16 mouse cellular contexts compared by ENCODE assay signal in the genomic region with DNA sequence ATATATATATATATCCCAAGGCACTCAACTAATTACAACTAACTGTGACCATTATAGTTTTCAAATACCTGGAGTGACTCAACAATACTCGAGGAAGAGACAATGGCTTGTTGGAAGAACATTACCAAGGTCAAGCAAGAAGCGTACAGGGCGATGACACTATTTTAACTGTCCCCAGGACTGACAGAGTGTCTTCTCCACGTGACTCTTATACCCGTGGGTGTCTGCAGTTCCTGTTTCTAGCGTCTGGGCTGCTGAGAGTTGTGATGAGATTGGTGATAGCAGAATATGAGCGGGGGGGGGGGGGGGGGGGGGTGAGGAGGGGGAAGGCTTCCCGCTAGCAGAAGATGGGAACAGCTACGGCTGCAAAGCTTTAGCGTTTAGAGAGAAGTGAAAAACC. TPM values are rescaled to one million over a fixed set of nuclear protein-coding genes. Genes with fewer than 3 reads are reported as not detected.
DNase-seq lines count a peak whose midpoint lies in the region; ATAC-seq lines count a peak whose summit lies in the region.
"Had no signal": no experiment of that assay in that cellular context is flagged by ENCODE, and none has a peak within 500 bp of the region (broad histone marks: within the 10 kb centered on the region; RNA-seq: fewer than 3 reads in every experiment).

No protein-coding gene starts in this region.

- H3K27ac ChIP-seq in midbrain, embryonic 12.5 days (replicated peaks): peak overlapping the region; percentile 65; the same call in 1 of the 2 replicates
- H3K27ac ChIP-seq in midbrain, embryonic 14.5 days (replicated peaks; ENCODE audit: low read depth, low read length): no peak overlapping the region

- H3K27me3 ChIP-seq in midbrain, embryonic 12.5 days: no peaks in the 10 kb centered on the region
- H3K27me3 ChIP-seq in midbrain, embryonic 14.5 days (ENCODE audit: control insufficient read depth, insufficient read depth, low read length): no peaks in the 10 kb centered on the region
- H3K27me3 ChIP-seq: Patski had no signal

- DNase-seq in heart, adult 11 months: peak; percentile 93
- no peak for DNase-seq in heart, postnatal 10 days
- no peak for DNase-seq in midbrain, embryonic 14.5 days
- DNase-seq in MN1 (ENCODE audit: low spot score): peak; percentile 24
- no peak for DNase-seq in kidney, postnatal 14 days
- no peak for DNase-seq in right cerebral cortex, postnatal 36 days (ENCODE audit: low spot score in 2 of 2)
- DNase-seq: adrenal gland, postnatal 14 days; forebrain, postnatal 0 days; gastrocnemius, postnatal 25 days; kidney, adult 11 months had no signal

- H3K4me2 ChIP-seq in midbrain, embryonic 12.5 days (replicated peaks): no peak overlapping the region
- no peak overlapping the region for H3K4me2 ChIP-seq in midbrain, embryonic 14.5 days (ENCODE audit: low read length)

- no peak overlapping the region for H3K9ac ChIP-seq in midbrain, embryonic 12.5 days (replicated peaks)
- no peak overlapping the region for H3K9ac ChIP-seq in midbrain, embryonic 14.5 days (replicated peaks; ENCODE audit: low read length)
- H3K9ac ChIP-seq: forebrain, postnatal 0 days had no signal

- peaks cover 27% of the 10 kb centered on the region for H3K36me3 ChIP-seq in midbrain, embryonic 12.5 days
- H3K36me3 ChIP-seq in midbrain, embryonic 14.5 days (ENCODE audit: control insufficient read depth, insufficient read depth, low read length): peaks cover 17% of the 10 kb centered on the region

- no peaks in the 10 kb centered on the region for H3K9me3 ChIP-seq in midbrain, embryonic 12.5 days
- H3K9me3 ChIP-seq in midbrain, embryonic 14.5 days (ENCODE audit: control insufficient read depth, low read length): no peaks in the 10 kb centered on the region
- H3K9me3 ChIP-seq: megakaryocyte, embryonic 14.5 days had no signal

- ATAC-seq in midbrain, embryonic 12.5 days (ENCODE audit: low FRiP score, low read depth): no peak
- ATAC-seq in midbrain, embryonic 14.5 days (ENCODE audit: low FRiP score, low TSS enrichment): no peak
- ATAC-seq in megakaryocyte progenitor cell, adult 5-6 weeks (replicated peaks; ENCODE audit: poor library complexity): peak; percentile 65
- ATAC-seq: forebrain, postnatal 0 days; Patski had no signal

- 85% methylated on average over 9 of the region's 10 CpGs for WGBS in midbrain, embryonic 12.5 days
- 79% methylated on average over 10 of the region's 10 CpGs for WGBS in midbrain, embryonic 14.5 days

- no peak overlapping the region for H3K4me3 ChIP-seq in midbrain, embryonic 12.5 days
- H3K4me3 ChIP-seq in midbrain, embryonic 14.5 days (replicated peaks; ENCODE audit: low read depth, low read length): no peak overlapping the region

- H3K4me1 ChIP-seq in midbrain, embryonic 12.5 days: peaks cover 24% of the 10 kb centered on the region
- H3K4me1 ChIP-seq in midbrain, embryonic 14.5 days (ENCODE audit: control insufficient read depth, insufficient read depth, low read length): peaks cover 23% of the 10 kb centered on the region

- intact Hi-C loops in heart, postnatal 10 days (cut with DNase I): no loop called here

RNA-seq across cellular contexts. Expression of gene Dennd2a, which starts 30.9 kb away (rescaled TPM):
- total RNA-seq in heart, postnatal 10 days (2021): 10 to 100 TPM; 22.9 to 23.7 TPM
- polyA plus RNA-seq in midbrain, embryonic 12.5 days (2016; fragmentation: Nextera tagmentation; extraction: Ambion mirVana): 61.4 and 68.5 TPM in 2 replicates
- polyA plus RNA-seq in midbrain, embryonic 14.5 days (2014; fragmentation: Nextera tagmentation; extraction: Ambion mirVana): 23.3 and 31.5 TPM in 2 replicates
- 1.1 TPM in 1 of 2 replicates, not detected in the other for total RNA-seq in megakaryocyte progenitor cell, adult 5-6 weeks (2015)
- total RNA-seq in megakaryocyte progenitor cell, adult 5-6 weeks (2017): 0.46 TPM in 1 of 2 replicates, not detected in the other

RNA-seq across cellular contexts. Expression of gene Adck2, which starts 46.9 kb away (rescaled TPM):
- total RNA-seq in heart, postnatal 10 days (2021): 10 to 100 TPM; 19.2 to 19.4 TPM
- polyA plus RNA-seq in midbrain, embryonic 12.5 days (2016; fragmentation: Nextera tagmentation; extraction: Ambion mirVana): 35.9 and 36.9 TPM in 2 replicates
- polyA plus RNA-seq in midbrain, embryonic 14.5 days (2014; fragmentation: Nextera tagmentation; extraction: Ambion mirVana): 34.5 and 48.7 TPM in 2 replicates
- 7.5 and 7.6 TPM in 2 replicates for total RNA-seq in megakaryocyte progenitor cell, adult 5-6 weeks (2015)
- total RNA-seq in megakaryocyte progenitor cell, adult 5-6 weeks (2017): 5.6 and 7.3 TPM in 2 replicates

RNA-seq across cellular contexts. Expression of gene Gm42420, which starts 58.8 kb away (rescaled TPM):
- total RNA-seq in heart, postnatal 10 days (2021): 1 to 10 TPM in 1 of 2 experiments, not detected in 1; 1.6 TPM
- 0.37 and 1.2 TPM in 2 replicates for polyA plus RNA-seq in midbrain, embryonic 12.5 days (2016; fragmentation: Nextera tagmentation; extraction: Ambion mirVana)
- polyA plus RNA-seq in midbrain, embryonic 14.5 days (2014; fragmentation: Nextera tagmentation; extraction: Ambion mirVana): 0.58 TPM in 1 of 2 replicates, not detected in the other
- 6.5 and 7.1 TPM in 2 replicates for total RNA-seq in megakaryocyte progenitor cell, adult 5-6 weeks (2015)
- not detected in 2 replicates for total RNA-seq in megakaryocyte progenitor cell, adult 5-6 weeks (2017)
- total RNA-seq: forebrain, postnatal 0 days; gastrocnemius, postnatal 25 days had no signal
- polyA plus RNA-seq: heart, embryonic 16.5 days; liver, adult 2 months had no signal

Comparison
In these comparisons a context has a peak if more than half of its experiments do, and no peak if none do; other contexts are left out.
1. DNase-seq: peak in heart, adult 11 months (single experiment) and MN1 (single experiment); none in heart, postnatal 10 days (0 of 2), midbrain, embryonic 14.5 days (single experiment), kidney, postnatal 14 days (single experiment) and right cerebral cortex, postnatal 36 days (0 of 2).
2. RNA of gene Dennd2a, which starts 30.9 kb away (total RNA-seq): 22.9 to 23.7 TPM in heart, postnatal 10 days; 0.46 to 1.1 TPM in megakaryocyte progenitor cell, adult 5-6 weeks; every median in the first group is over 10 times any median in the second.